Mouse (Mus musculus) limb, embryonic 11.5 days (tissue): ENCODE results near the gene Ston2. TPM values are rescaled to one million over a fixed set of nuclear protein-coding genes. Genes with fewer than 3 reads are reported as not detected.
"Not testable (repeated sequence)": the region's sequence is repeated elsewhere in the genome, so short reads cannot be mapped to it uniquely, and the experiment has no call there.

Experiments used
- ATAC-seq: fragments of 200-750 bp; cut with Nextera tagmentation; 2 replicates; pipeline ENCODE4 v1.8.0; 2017; ENCODE audit warnings: low read depth; ENCODE audit not compliant: insufficient number of reproducible peaks, low FRiP score, low TSS enrichment
- DNase-seq: peaks from one replicate; pipeline ENCODE4 v3.0.0-alpha.2; 2015; ENCODE audit warnings: low spot score
- H3K27ac ChIP-seq: fragments of 300-500 bp; sonication (generic); replicated peaks from 2 replicates; pipeline ENCODE4 v1.5.1; 2014; ENCODE audit warnings: low read depth, mild to moderate bottlenecking, low read length
- H3K27me3 ChIP-seq: fragments of 300-500 bp; sonication (generic); 2 replicates; pipeline ENCODE4 v1.6.1; 2014; ENCODE audit warnings: mild to moderate bottlenecking, low read length, mixed read lengths; ENCODE audit not compliant: control insufficient read depth, insufficient read depth
- H3K36me3 ChIP-seq: fragments of 300-500 bp; sonication (generic); 2 replicates; pipeline ENCODE4 v1.6.1; 2014; ENCODE audit warnings: mild to moderate bottlenecking, low read length, moderate library complexity, mixed read lengths; ENCODE audit not compliant: control insufficient read depth, insufficient read depth
- H3K4me1 ChIP-seq: fragments of 300-500 bp; sonication (generic); 2 replicates; pipeline ENCODE4 v1.6.1; 2014; ENCODE audit warnings: low read length, mixed read lengths; ENCODE audit not compliant: control insufficient read depth, insufficient read depth
- H3K4me2 ChIP-seq: fragments of 300-500 bp; sonication (generic); 2 replicates; pipeline ENCODE4 v1.6.1; 2014; ENCODE audit warnings: low read depth, mild to moderate bottlenecking, moderate library complexity; ENCODE audit not compliant: severe bottlenecking
- H3K4me3 ChIP-seq: fragments of 300-500 bp; sonication (generic); 2 replicates; pipeline ENCODE4 v1.5.1; 2014; ENCODE audit warnings: low read depth, low read length
- H3K9ac ChIP-seq: fragments of 300-500 bp; sonication (generic); 2 replicates; pipeline ENCODE4 v1.6.1; 2014; ENCODE audit warnings: mild to moderate bottlenecking, low read length
- H3K9me3 ChIP-seq: fragments of 300-500 bp; sonication (generic); 2 replicates; pipeline ENCODE4 v1.6.1; 2016; ENCODE audit warnings: low read length; ENCODE audit not compliant: control insufficient read depth
- whole genome bisulfite sequencing: fragments of 180-500 bp; shearing (Covaris S2); extraction: QIAGEN DNeasy Blood & Tissue Kit; methylation state at CpG from one replicate; pipeline ENCODE4 v1.1.7; 2014; 5-methylcytosine and 5-hydroxymethylcytosine counted together
- polyA plus RNA-seq: library from polyadenylated mRNA; unstranded; fragments of >200 nt; fragmentation: Nextera tagmentation; extraction: Ambion mirVana; gene quantifications from 2 replicates; pipeline ENCODE4 v1.2.1, GENCODE M21; 2014

Gene Ston2
- polyA plus RNA-seq, 1 experiment from 2014 or later, result 6.3 TPM

DNA sequence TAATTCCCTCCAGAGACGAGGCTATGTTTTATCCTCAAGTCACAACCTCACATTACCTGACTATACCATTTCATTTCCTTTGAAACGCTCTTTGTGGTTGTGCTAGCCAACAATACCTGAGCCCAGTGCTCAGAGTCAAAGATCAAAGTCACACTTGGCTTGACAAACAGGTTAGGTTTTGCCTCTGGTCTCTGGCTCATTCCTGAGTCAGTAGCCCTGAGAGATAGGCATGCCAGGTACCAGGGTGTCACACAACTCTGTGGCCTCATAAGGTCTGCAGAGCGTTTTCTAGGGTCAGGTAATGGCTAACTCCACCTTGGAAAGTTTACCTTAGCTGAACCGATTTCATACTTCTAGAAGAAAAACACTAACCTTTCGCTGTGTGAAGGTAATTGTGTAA lies 35.5 kb downstream of the Ston2 start:
- Histone ChIP-seq H3K9me3 (no peaks in the 10 kb centered on the region), H3K4me2 (no peak overlapping the region), H3K27ac (no peak overlapping the region), H3K27me3 (no peaks in the 10 kb centered on the region), H3K4me3 (no peak overlapping the region), H3K9ac (no peak overlapping the region), H3K4me1 (0 out of 2 replicates have a peak, but pooled peaks cover 2% of the 10 kb centered on the region), H3K36me3 (no peaks in the 10 kb centered on the region)
- WGBS, result 92% methylated on average over 5 of the region's 5 CpGs
- ATAC-seq, result no peak
- no peak for DNase-seq

- Histone ChIP-seq H3K27me3 (no peaks in the 10 kb centered on the region), H3K4me2 (no peak overlapping the region), H3K36me3 (no peaks in the 10 kb centered on the region), H3K9me3 (no peaks in the 10 kb centered on the region), H3K27ac (no peak overlapping the region), H3K9ac (no peak overlapping the region), H3K4me1 (0 out of 2 replicates have a peak, but pooled peaks cover 2% of the 10 kb centered on the region), H3K4me3 (no peak overlapping the region)
- no peak for ATAC-seq
- no peak for DNase-seq
- 84% methylated on average over 13 of the region's 13 CpGs for WGBS
These were observed 36.1 kb downstream of the Ston2 start for GRCm38 (mm10) chr12:91751893-91752597.

- H3K9ac ChIP-seq, result no peak overlapping the region
- H3K27ac ChIP-seq, result no peak overlapping the region
- no peaks in the 10 kb centered on the region for H3K36me3 ChIP-seq
- DNase-seq (no peak), ATAC-seq (no peak)
- H3K4me2 ChIP-seq, result no peak overlapping the region
- 84% methylated on average over 11 of the region's 11 CpGs for WGBS
- no peaks in the 10 kb centered on the region for H3K4me1 ChIP-seq
- no peaks in the 10 kb centered on the region for H3K27me3 ChIP-seq
- H3K9me3 ChIP-seq, result no peaks in the 10 kb centered on the region
- H3K4me3 ChIP-seq, result no peak overlapping the region
These were observed 38.5 kb downstream of the Ston2 start for GRCm38 (mm10) chr12:91749543-91750184.

GRCm38 (mm10) chr12:91748241-91748865 lies 39.8 kb downstream of the Ston2 start:
- no peaks in the 10 kb centered on the region for H3K4me1 ChIP-seq
- ATAC-seq, result no peak
- H3K9ac ChIP-seq, result no peak overlapping the region
- no peak overlapping the region for H3K4me3 ChIP-seq
- no peaks in the 10 kb centered on the region for H3K27me3 ChIP-seq
- no peaks in the 10 kb centered on the region for H3K9me3 ChIP-seq
- H3K36me3 ChIP-seq, result no peaks in the 10 kb centered on the region
- DNase-seq, result no peak
- WGBS, result 89% methylated on average over 18 of the region's 18 CpGs
- no peak overlapping the region for H3K27ac ChIP-seq
- no peak overlapping the region for H3K4me2 ChIP-seq

GRCm38 (mm10) chr12:91746839-91747238 lies 41.3 kb downstream of the Ston2 start:
- not testable (repeated sequence) for H3K4me3 ChIP-seq, DNase-seq, H3K4me2 ChIP-seq, H3K4me1 ChIP-seq, H3K27me3 ChIP-seq, H3K36me3 ChIP-seq, ATAC-seq, H3K9ac ChIP-seq, H3K27ac ChIP-seq, H3K9me3 ChIP-seq
- 90% methylated on average over 5 of the region's 5 CpGs for WGBS

DNA sequence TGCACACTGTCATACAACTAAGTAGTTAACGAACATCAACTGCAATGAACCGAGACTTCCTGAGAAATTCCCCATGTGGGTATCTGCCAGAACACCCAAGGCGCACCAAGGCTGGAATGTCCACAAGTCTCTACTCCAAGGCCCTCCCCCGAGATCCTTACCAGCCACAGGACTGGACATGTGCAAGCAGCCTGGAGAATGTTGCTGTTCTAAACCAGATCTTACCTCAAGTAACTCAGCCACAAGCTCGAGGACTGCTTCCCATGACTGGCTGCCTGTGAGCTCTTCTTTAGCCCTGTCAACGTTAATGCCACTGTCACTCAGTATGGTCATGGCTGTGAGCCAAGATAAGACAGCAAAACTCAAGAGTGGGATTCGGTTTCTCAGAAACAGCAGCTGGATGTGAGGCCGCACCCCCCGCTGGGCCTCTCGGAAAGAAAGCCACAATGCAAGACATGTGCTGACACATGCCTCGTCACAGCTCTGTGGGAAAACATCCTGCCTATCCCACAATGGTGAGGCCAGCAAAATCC lies 42.4 kb downstream of the Ston2 start:
- 73% methylated on average over 11 of the region's 11 CpGs for WGBS
- no peaks in the 10 kb centered on the region for H3K4me1 ChIP-seq
- no peak overlapping the region for H3K9ac ChIP-seq
- H3K9me3 ChIP-seq, result no peaks in the 10 kb centered on the region
- H3K4me2 ChIP-seq, result no peak overlapping the region
- no peak for DNase-seq
- no peaks in the 10 kb centered on the region for H3K36me3 ChIP-seq
- no peak overlapping the region for H3K27ac ChIP-seq
- no peaks in the 10 kb centered on the region for H3K27me3 ChIP-seq
- H3K4me3 ChIP-seq, result no peak overlapping the region
- ATAC-seq, result 0 out of 2 replicates have a peak, but pooled peaks have one; percentile 26

GRCm38 (mm10) chr12:91744091-91744490 lies 44.1 kb downstream of the Ston2 start:
- ATAC-seq, result no peak
- Histone ChIP-seq H3K9me3 (no peaks in the 10 kb centered on the region), H3K27me3 (no peaks in the 10 kb centered on the region), H3K9ac (no peak overlapping the region), H3K4me3 (no peak overlapping the region), H3K36me3 (no peaks in the 10 kb centered on the region), H3K27ac (no peak overlapping the region), H3K4me2 (no peak overlapping the region), H3K4me1 (no peaks in the 10 kb centered on the region)
- DNase-seq, result no peak
- 74% methylated on average over 6 of the region's 6 CpGs for WGBS

DNA sequence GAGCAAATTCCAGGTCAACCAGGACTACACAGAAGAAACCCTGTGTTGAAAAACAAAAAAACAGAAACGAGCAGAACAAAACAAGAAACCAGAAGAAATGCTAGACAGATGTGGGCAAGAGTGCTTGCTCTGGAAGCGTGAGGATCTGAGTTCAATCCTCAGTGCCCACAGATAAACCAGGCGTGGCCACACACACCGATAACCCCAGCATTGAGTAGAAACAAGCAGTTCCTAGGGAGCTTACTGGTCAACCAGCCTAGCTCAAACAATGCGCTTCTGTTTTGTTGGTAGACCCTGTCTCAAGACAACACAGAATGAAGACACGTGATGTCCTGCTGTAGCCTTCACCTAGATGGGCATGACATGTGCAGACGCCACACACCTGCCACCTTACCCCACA lies 45.3 kb downstream of the Ston2 start:
- WGBS, result 95% methylated on average over 7 of the region's 7 CpGs
- Histone ChIP-seq H3K4me1 (no peaks in the 10 kb centered on the region), H3K9me3 (no peaks in the 10 kb centered on the region), H3K4me3 (no peak overlapping the region), H3K9ac (no peak overlapping the region), H3K36me3 (no peaks in the 10 kb centered on the region), H3K27ac (no peak overlapping the region), H3K4me2 (no peak overlapping the region), H3K27me3 (no peaks in the 10 kb centered on the region)
- no peak for DNase-seq
- ATAC-seq, result no peak
